Mouse (Mus musculus): Measurements from ENCODE around the gene Gab1. TPM values are rescaled to one million over a fixed set of nuclear protein-coding genes. Genes with fewer than 3 reads are reported as not detected.
A peak's percentile ranks its signal among the peaks of the same experiment; 100 is the strongest.

Gene Gab1
- polyA plus RNA-seq, 1 experiment from 2014 or later = 28.4 TPM

- peak overlapping the region; percentile 99 for H3K27ac ChIP-seq
- H3K4me1 ChIP-seq (replicated peaks) = peaks cover 10% of the 10 kb centered on the region
- peak; percentile 42 for ATAC-seq (replicated peaks; ENCODE audit: insufficient number of reproducible peaks, insufficient read depth, low FRiP score, low read depth)
- WGBS = under 1% methylated on average over 79 of the region's 84 CpGs
- no peaks in the 10 kb centered on the region for H3K27me3 ChIP-seq
- peaks cover 16% of the 10 kb centered on the region for H3K36me3 ChIP-seq
- peak overlapping the region; percentile 97 for H3K4me3 ChIP-seq
- H3K9ac ChIP-seq = peak overlapping the region; percentile 95
- H3K4me2 ChIP-seq = peak overlapping the region; percentile 92
- H3K9me3 ChIP-seq (replicated peaks) = no peaks in the 10 kb centered on the region
Observed at GRCm38 (mm10) chr8:80738388-80739154, 141.7 kb downstream of the Gab1 start.

GRCm38 (mm10) chr8:80738046-80738387, 142.3 kb downstream of the Gab1 start:
- H3K9ac ChIP-seq = peak overlapping the region; percentile 95
- WGBS = 0% methylated on average over 5 of the region's 5 CpGs

GRCm38 (mm10) chr8:80732326-80732725, 148.0 kb downstream of the Gab1 start:
- Histone ChIP-seq H3K9ac (no peak overlapping the region), H3K27me3 (no peaks in the 10 kb centered on the region), H3K4me3 (no peak overlapping the region), H3K4me2 (no peak overlapping the region), H3K4me1 (replicated peaks) (no peaks in the 10 kb centered on the region), H3K27ac (no peak overlapping the region), H3K9me3 (replicated peaks) (no peaks in the 10 kb centered on the region), H3K36me3 (peaks cover 58% of the 10 kb centered on the region)
- ATAC-seq (replicated peaks; ENCODE audit: insufficient number of reproducible peaks, insufficient read depth, low FRiP score, low read depth) = no peak

More at GRCm38 (mm10) chr8:80738046-80738387, 142.3 kb downstream of the Gab1 start:
- peak overlapping the region; percentile 97 for H3K4me3 ChIP-seq
- H3K27ac ChIP-seq = peak overlapping the region; percentile 99
- H3K36me3 ChIP-seq = peaks cover 19% of the 10 kb centered on the region
- peak overlapping the region; percentile 92 for H3K4me2 ChIP-seq
- H3K27me3 ChIP-seq = no peaks in the 10 kb centered on the region
- no peak for ATAC-seq (replicated peaks; ENCODE audit: insufficient number of reproducible peaks, insufficient read depth, low FRiP score, low read depth)
- no peaks in the 10 kb centered on the region for H3K9me3 ChIP-seq (replicated peaks)
- H3K4me1 ChIP-seq (replicated peaks) = peaks cover 10% of the 10 kb centered on the region

GRCm38 (mm10) chr8:80714461-80714860, 165.9 kb downstream of the Gab1 start:
- H3K9ac ChIP-seq = no peak overlapping the region
- no peak for ATAC-seq (replicated peaks; ENCODE audit: insufficient number of reproducible peaks, insufficient read depth, low FRiP score, low read depth)
- peaks cover 55% of the 10 kb centered on the region for H3K36me3 ChIP-seq
- H3K4me3 ChIP-seq = no peak overlapping the region
- H3K27ac ChIP-seq = no peak overlapping the region
- H3K4me1 ChIP-seq (replicated peaks) = no peaks in the 10 kb centered on the region
- H3K9me3 ChIP-seq (replicated peaks) = no peaks in the 10 kb centered on the region
- no peak overlapping the region for H3K4me2 ChIP-seq
- no peaks in the 10 kb centered on the region for H3K27me3 ChIP-seq
- 90% methylated on average over 1 of the region's 1 CpGs for WGBS

Other genes with a start within 250 kb of the Gab1 start
- gene Smarca5, start 141.0 kb downstream of the Gab1 start, polyA plus RNA-seq (2015; fragmentation: Nextera tagmentation; extraction: Ambion mirVana) = 34.2 and 42.3 TPM in 2 replicates
- gene Usp38, start 134.4 kb upstream of the Gab1 start, polyA plus RNA-seq (2015; fragmentation: Nextera tagmentation; extraction: Ambion mirVana) = 11.7 and 14.0 TPM in 2 replicates